Mouse (Mus musculus): ENCODE measurements around the gene Tpd52l2. TPM values are rescaled to one million over a fixed set of nuclear protein-coding genes. Genes with fewer than 3 reads are reported as not detected.
A peak's percentile ranks its signal among the peaks of the same experiment; 100 is the strongest.

Tpd52l2 gene
- polyA plus RNA-seq, 1 experiment from 2014 or later: 121 TPM

GRCm38 (mm10) chr2:181465423-181465822, 31.5 kb upstream of the Tpd52l2 start:
- ATAC-seq (ENCODE audit: low FRiP score): no peak
- Histone ChIP-seq H3K4me1 (peaks cover 6% of the 10 kb centered on the region), H3K27me3 (peaks cover 16% of the 10 kb centered on the region), H3K27ac (no peak overlapping the region), H3K9ac (no peak overlapping the region), H3K4me2 (replicated peaks) (no peak overlapping the region), H3K4me3 (no peak overlapping the region), H3K36me3 (no peaks in the 10 kb centered on the region), H3K9me3 (replicated peaks) (no peaks in the 10 kb centered on the region)
- WGBS: 55% methylated on average over 3 of the region's 3 CpGs

- Histone ChIP-seq H3K4me3 (no peak overlapping the region), H3K27me3 (no peaks in the 10 kb centered on the region), H3K9me3 (replicated peaks) (no peaks in the 10 kb centered on the region), H3K4me2 (replicated peaks) (no peak overlapping the region), H3K36me3 (no peaks in the 10 kb centered on the region), H3K4me1 (no peaks in the 10 kb centered on the region), H3K27ac (no peak overlapping the region), H3K9ac (no peak overlapping the region)
- ATAC-seq (ENCODE audit: low FRiP score): no peak
- WGBS: 54% methylated on average over 2 of the region's 2 CpGs
These were observed 26.7 kb upstream of the Tpd52l2 start for GRCm38 (mm10) chr2:181470285-181470684.

- Histone ChIP-seq H3K4me1 (no peaks in the 10 kb centered on the region), H3K4me3 (no peak overlapping the region), H3K27ac (no peak overlapping the region), H3K36me3 (no peaks in the 10 kb centered on the region), H3K27me3 (no peaks in the 10 kb centered on the region), H3K9ac (no peak overlapping the region), H3K4me2 (replicated peaks) (no peak overlapping the region), H3K9me3 (replicated peaks) (no peaks in the 10 kb centered on the region)
- 64% methylated on average over 5 of the region's 5 CpGs for WGBS
- ATAC-seq (ENCODE audit: low FRiP score): no peak
These were observed 25.7 kb upstream of the Tpd52l2 start for GRCm38 (mm10) chr2:181471246-181471645.

DNA sequence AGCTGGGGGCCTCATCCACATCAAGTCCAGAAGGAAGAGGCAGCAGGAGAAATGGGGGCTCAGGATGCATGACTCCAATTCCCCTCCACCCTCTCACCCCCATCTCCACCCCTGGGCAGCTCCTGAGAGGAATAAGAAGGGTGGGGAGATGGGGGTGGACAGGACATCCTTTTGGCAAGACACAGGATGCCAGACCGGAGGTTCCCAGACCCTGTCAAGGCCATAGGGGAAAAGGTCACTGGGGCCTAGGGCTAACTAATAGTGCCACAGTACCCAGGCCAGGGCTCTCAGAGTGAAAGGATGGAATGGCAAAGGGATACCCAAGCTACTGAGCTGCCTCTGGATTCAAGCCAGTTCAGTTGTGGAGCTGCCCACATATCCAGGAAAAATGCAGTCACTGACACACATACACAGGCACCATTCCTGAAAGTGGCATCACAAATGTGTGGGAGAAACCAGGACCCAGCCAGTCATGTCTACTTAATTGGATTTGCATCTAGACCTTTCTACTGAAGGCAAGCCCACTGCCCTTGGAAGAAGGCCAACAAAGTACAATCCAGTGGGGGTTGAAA, 24.6 kb upstream of the Tpd52l2 start:
- Histone ChIP-seq H3K36me3 (no peaks in the 10 kb centered on the region), H3K27ac (no peak overlapping the region), H3K4me1 (no peaks in the 10 kb centered on the region), H3K9ac (no peak overlapping the region), H3K27me3 (no peaks in the 10 kb centered on the region), H3K9me3 (replicated peaks) (no peaks in the 10 kb centered on the region), H3K4me3 (no peak overlapping the region), H3K4me2 (replicated peaks) (no peak overlapping the region)
- ATAC-seq (ENCODE audit: low FRiP score): no peak
- 73% methylated on average over 1 of the region's 1 CpGs for WGBS

DNA sequence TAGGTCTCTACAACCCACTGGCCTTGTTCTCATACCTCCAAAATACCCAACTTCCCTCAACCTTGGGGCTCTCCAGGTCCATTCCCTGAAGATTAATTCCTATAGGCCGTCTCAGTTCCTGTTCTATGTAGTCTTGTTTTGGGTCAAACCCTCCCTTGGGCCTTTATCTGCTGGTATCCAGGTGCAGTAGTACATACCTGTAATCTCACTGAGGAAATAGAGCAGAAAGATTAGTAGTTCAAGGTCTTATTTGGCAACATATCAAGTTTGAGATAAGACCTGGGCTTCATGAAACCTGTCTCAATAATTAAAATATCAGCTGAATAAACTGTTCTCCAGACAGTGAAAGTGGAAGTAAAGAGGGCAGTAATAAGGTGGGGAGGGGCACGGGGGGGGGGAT, 13.8 kb upstream of the Tpd52l2 start:
- no peak for ATAC-seq (ENCODE audit: low FRiP score)
- Histone ChIP-seq H3K9ac (no peak overlapping the region), H3K27ac (no peak overlapping the region), H3K4me1 (peaks cover 13% of the 10 kb centered on the region), H3K4me2 (replicated peaks) (no peak overlapping the region), H3K9me3 (replicated peaks) (no peaks in the 10 kb centered on the region), H3K4me3 (no peak overlapping the region), H3K36me3 (no peaks in the 10 kb centered on the region), H3K27me3 (no peaks in the 10 kb centered on the region)
- WGBS: 50% methylated on average over 2 of the region's 2 CpGs

DNA sequence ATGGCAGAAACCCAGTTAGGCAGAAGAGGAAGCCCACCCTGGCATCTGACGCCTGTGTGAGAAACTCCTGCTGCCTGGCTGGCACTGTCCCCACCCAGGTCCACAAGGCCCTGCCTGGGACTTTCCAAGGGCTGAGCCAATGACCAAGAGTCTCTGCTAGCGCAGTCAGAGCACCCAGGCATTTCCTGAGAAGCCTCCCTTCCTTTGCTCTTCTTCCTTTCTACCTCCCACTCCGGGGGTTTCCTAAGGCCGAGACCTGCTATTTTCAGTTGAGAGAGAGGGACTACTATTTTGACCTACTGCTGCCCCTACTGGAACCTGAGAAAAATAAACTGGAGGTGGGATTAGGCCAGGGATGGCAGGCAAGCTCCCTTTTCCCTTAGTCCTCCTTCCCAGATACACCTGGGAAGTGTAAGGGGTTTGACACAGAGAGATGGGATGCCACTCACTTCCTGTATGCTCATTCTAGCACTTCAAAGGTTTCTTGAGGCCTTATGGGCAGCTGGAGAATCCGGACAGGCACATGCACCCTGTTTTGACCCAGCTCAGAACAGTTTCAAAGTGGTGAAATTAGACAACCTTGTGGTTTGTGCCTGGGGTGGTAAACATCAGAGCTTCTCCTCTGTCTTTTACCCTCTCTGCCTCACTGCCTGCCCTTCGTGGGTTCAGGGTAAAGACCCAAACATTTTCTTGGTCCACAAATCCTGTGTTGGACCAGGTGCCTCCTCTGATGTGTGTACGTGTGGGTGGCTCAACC, 13.2 kb upstream of the Tpd52l2 start:
- Histone ChIP-seq H3K36me3 (no peaks in the 10 kb centered on the region), H3K27me3 (no peaks in the 10 kb centered on the region), H3K4me3 (no peak overlapping the region), H3K4me1 (peaks cover 14% of the 10 kb centered on the region), H3K27ac (no peak overlapping the region), H3K9me3 (replicated peaks) (no peaks in the 10 kb centered on the region), H3K9ac (no peak overlapping the region), H3K4me2 (replicated peaks) (no peak overlapping the region)
- 32% methylated on average over 7 of the region's 7 CpGs for WGBS
- no peak for ATAC-seq (ENCODE audit: low FRiP score)

GRCm38 (mm10) chr2:181484456-181485233, 12.3 kb upstream of the Tpd52l2 start:
- Histone ChIP-seq H3K9me3 (replicated peaks) (no peaks in the 10 kb centered on the region), H3K4me3 (no peak overlapping the region), H3K36me3 (no peaks in the 10 kb centered on the region), H3K27me3 (no peaks in the 10 kb centered on the region), H3K9ac (no peak overlapping the region), H3K4me2 (replicated peaks) (no peak overlapping the region), H3K4me1 (peaks cover 14% of the 10 kb centered on the region), H3K27ac (no peak overlapping the region)
- ATAC-seq (ENCODE audit: low FRiP score): no peak
- WGBS: 77% methylated on average over 6 of the region's 6 CpGs

GRCm38 (mm10) chr2:181485741-181486140, 11.2 kb upstream of the Tpd52l2 start:
- no peaks in the 10 kb centered on the region for H3K9me3 ChIP-seq (replicated peaks)
- 21% methylated on average over 1 of the region's 1 CpGs for WGBS
- H3K27me3 ChIP-seq: no peaks in the 10 kb centered on the region
- no peak overlapping the region for H3K9ac ChIP-seq
- H3K27ac ChIP-seq: 0 out of 2 replicates have a peak overlapping the region, but pooled peaks have one; percentile 40
- no peak overlapping the region for H3K4me2 ChIP-seq (replicated peaks)
- no peak for ATAC-seq (ENCODE audit: low FRiP score)
- H3K36me3 ChIP-seq: no peaks in the 10 kb centered on the region
- H3K4me1 ChIP-seq: peaks cover 14% of the 10 kb centered on the region
- H3K4me3 ChIP-seq: no peak overlapping the region

GRCm38 (mm10) chr2:181487338-181488277, 9.3 kb upstream of the Tpd52l2 start:
- Histone ChIP-seq H3K36me3 (no peaks in the 10 kb centered on the region), H3K4me3 (no peak overlapping the region), H3K4me2 (replicated peaks) (no peak overlapping the region), H3K27me3 (no peaks in the 10 kb centered on the region), H3K9ac (no peak overlapping the region), H3K27ac (peak overlapping the region; percentile 60), H3K9me3 (replicated peaks) (no peaks in the 10 kb centered on the region), H3K4me1 (peaks cover 14% of the 10 kb centered on the region)
- no peak for ATAC-seq (ENCODE audit: low FRiP score)
- WGBS: 20% methylated on average over 5 of the region's 5 CpGs

DNA sequence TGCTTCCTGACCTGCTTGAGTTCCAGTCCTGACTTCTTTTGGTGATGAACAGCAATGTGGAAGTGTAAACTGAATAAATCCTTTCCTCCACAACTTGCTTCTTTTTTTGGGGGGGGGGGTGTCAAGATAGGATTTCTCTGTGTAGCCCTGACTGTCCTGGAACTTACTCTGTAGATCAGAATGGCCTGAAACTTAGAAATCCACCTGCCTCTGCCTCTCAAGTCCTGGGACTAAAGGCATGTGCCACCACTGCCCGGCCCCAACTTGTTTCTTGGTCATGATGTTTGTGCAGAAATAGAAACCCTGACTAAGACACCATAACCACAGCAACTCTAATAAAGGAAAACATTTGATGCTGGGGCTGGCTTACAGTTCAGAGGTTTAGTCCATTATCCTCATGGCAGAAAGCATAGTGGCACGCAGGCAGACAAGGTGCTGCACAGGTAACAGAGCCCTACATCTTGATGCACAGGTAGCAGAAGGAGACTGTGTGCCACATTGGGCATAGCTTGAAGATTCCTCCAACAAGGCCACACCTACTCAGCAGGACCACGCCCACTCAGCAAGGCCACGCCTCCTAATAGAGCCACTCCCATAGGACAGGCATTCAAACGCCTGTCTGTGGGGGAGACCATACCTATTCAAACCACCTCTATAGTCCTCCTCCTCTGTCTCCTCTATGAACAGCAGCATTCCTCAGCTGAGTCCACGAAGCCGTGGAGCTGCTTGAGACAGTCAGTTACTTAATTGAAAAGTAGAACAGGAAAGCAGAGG, 5.3 kb upstream of the Tpd52l2 start:
- peaks cover 16% of the 10 kb centered on the region for H3K4me1 ChIP-seq
- H3K27ac ChIP-seq: no peak overlapping the region
- 26% methylated on average over 7 of the region's 7 CpGs for WGBS
- H3K9me3 ChIP-seq (replicated peaks): no peaks in the 10 kb centered on the region
- no peak overlapping the region for H3K9ac ChIP-seq
- H3K4me2 ChIP-seq (replicated peaks): no peak overlapping the region
- no peaks in the 10 kb centered on the region for H3K36me3 ChIP-seq
- no peak overlapping the region for H3K4me3 ChIP-seq
- no peaks in the 10 kb centered on the region for H3K27me3 ChIP-seq
- no peak for ATAC-seq (ENCODE audit: low FRiP score)

DNA sequence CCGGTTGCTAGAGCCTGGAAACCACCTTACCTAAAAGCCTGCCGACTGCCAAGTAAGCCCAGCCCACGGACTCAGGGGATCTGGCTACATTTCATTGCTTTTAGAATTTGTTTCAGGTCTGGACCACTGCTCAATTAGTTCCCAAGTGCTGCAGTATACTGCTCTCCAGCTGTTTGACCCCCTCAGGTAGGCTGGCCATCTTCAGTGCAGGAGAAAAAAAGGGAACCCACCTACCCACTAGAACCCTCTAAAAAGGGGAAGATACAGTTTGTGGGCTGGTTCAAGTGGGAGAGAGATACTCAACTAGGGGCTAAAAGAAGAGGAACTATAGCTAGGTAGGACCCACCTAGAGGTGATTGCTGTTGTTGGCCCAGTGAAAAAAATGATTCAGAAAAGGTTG, 4.7 kb upstream of the Tpd52l2 start:
- WGBS: 62% methylated on average over 3 of the region's 3 CpGs

More for the DNA sequence above, 4.7 kb upstream of the Tpd52l2 start:
- Histone ChIP-seq H3K4me1 (peaks cover 13% of the 10 kb centered on the region; the same call in 1 of the 2 replicates), H3K4me3 (no peak overlapping the region), H3K27me3 (no peaks in the 10 kb centered on the region), H3K9me3 (replicated peaks) (no peaks in the 10 kb centered on the region), H3K4me2 (replicated peaks) (no peak overlapping the region), H3K27ac (no peak overlapping the region), H3K36me3 (no peaks in the 10 kb centered on the region), H3K9ac (no peak overlapping the region)
- ATAC-seq (ENCODE audit: low FRiP score): no peak

Measured in hindbrain, embryonic 12.5 days (tissue).